Mouse (Mus musculus): ENCODE measurements at regions not wholly inside any gene's neighbourhood (a gene's known extent, or its start where the extent isn't known, plus 50 kb on each side); places are given as distances from the start of the nearest gene placed in this dataset.

DNA sequence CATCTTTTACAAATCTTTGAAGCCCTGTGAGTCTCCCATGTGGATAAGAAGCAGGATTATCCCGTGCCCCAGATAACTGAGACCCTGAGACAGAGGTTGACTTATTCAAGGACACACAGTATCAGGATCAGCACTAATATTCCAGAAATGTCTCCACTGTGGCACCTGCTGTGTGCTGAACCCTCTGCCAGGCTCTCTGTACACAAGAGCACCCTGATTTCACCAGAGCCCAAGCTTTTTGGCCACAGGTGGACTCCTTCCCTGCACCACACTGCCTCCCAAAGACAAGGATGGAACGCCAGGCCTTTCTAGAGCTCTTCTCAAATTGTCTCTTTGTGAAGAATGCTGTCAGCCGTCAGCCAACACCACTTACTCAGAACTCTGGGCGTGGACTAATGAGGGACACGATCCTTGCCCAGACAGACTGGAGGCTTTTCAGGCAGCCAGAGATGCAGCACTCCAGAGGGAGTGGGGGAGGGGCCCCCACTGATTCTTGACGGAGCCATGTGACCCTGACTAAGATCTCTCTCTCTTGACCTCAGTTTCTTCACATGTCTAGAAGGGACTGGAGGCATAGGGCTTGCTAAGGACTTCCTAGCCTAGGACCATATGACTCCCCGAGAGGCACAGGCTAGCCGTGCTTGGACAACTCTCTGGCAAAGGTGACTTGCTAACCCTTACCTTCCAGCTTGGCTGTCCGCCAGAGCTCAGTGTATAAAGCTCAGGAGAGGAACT lies 90.3 kb downstream of the Ephb3 start:
- H3K36me3 ChIP-seq (ENCODE audit: control insufficient read depth, insufficient read depth, low read length) = no peaks in the 10 kb centered on the region
- no peak overlapping the region for H3K4me2 ChIP-seq (replicated peaks; ENCODE audit: low read depth, low read length)
- no peaks in the 10 kb centered on the region for H3K27me3 ChIP-seq (ENCODE audit: control insufficient read depth, insufficient read depth, low read length)
- H3K9me3 ChIP-seq (ENCODE audit: control insufficient read depth, low read length) = no peaks in the 10 kb centered on the region
- no peak overlapping the region for H3K9ac ChIP-seq (ENCODE audit: low read depth, low read length)
- 35% methylated on average over 9 of the region's 9 CpGs for WGBS
- DNase-seq (ENCODE audit: low spot score) (peak; percentile 41), ATAC-seq (ENCODE audit: low FRiP score) (peak; percentile 35; the same call in 1 of the 2 replicates)
- H3K4me3 ChIP-seq (ENCODE audit: low read depth, low read length) = no peak overlapping the region
- no peak overlapping the region for H3K27ac ChIP-seq (ENCODE audit: low read depth, low read length)
- H3K4me1 ChIP-seq (replicated peaks; ENCODE audit: control insufficient read depth, insufficient read depth, low read length) = no peaks in the 10 kb centered on the region

GRCm38 (mm10) chr16:21295956-21296733 lies 91.6 kb downstream of the Ephb3 start:
- 78% methylated on average over 13 of the region's 13 CpGs for WGBS
- H3K9ac ChIP-seq (ENCODE audit: low read depth, low read length) = no peak overlapping the region
- H3K4me3 ChIP-seq (ENCODE audit: low read depth, low read length) = no peak overlapping the region
- no peaks in the 10 kb centered on the region for H3K9me3 ChIP-seq (ENCODE audit: control insufficient read depth, low read length)
- no peaks in the 10 kb centered on the region for H3K36me3 ChIP-seq (ENCODE audit: control insufficient read depth, insufficient read depth, low read length)
- no peaks in the 10 kb centered on the region for H3K27me3 ChIP-seq (ENCODE audit: control insufficient read depth, insufficient read depth, low read length)
- H3K4me2 ChIP-seq (replicated peaks; ENCODE audit: low read depth, low read length) = no peak overlapping the region
- no peak for DNase-seq (ENCODE audit: low spot score)
- no peak overlapping the region for H3K27ac ChIP-seq (ENCODE audit: low read depth, low read length)
- ATAC-seq (ENCODE audit: low FRiP score) = no peak
- H3K4me1 ChIP-seq (replicated peaks; ENCODE audit: control insufficient read depth, insufficient read depth, low read length) = no peaks in the 10 kb centered on the region

- 90% methylated on average over 3 of the region's 3 CpGs for WGBS
- ATAC-seq (ENCODE audit: low FRiP score) = no peak
Observed at GRCm38 (mm10) chr16:21296786-21297185, 92.2 kb downstream of the Ephb3 start.

DNA sequence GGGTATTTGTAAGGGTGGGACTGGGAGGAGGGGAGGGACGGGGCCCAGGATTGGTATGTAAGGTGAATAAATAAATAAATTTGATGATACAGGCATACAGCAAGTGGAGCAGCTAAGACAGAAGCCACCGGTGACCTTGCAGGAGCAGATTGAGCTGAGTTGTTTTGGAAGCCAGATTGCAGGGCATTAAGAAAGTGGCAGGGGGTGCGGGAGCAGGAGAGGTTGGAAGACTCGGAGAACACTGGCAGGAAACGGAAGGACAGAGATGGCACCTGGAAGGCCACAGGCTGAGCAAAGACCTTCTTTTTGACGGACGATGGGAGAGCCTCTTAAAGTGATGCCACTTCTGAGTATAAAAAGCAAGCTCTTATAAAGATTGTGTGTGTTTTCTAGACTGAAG lies 94.3 kb downstream of the Ephb3 start:
- H3K9ac ChIP-seq (ENCODE audit: low read depth, low read length) = no peak overlapping the region
- H3K27me3 ChIP-seq (ENCODE audit: control insufficient read depth, insufficient read depth, low read length) = no peaks in the 10 kb centered on the region
- H3K36me3 ChIP-seq (ENCODE audit: control insufficient read depth, insufficient read depth, low read length) = no peaks in the 10 kb centered on the region
- no peak overlapping the region for H3K27ac ChIP-seq (ENCODE audit: low read depth, low read length)
- DNase-seq (ENCODE audit: low spot score) (no peak), ATAC-seq (ENCODE audit: low FRiP score) (no peak)
- H3K4me3 ChIP-seq (ENCODE audit: low read depth, low read length) = no peak overlapping the region
- WGBS = 70% methylated on average over 7 of the region's 7 CpGs
- no peaks in the 10 kb centered on the region for H3K9me3 ChIP-seq (ENCODE audit: control insufficient read depth, low read length)
- H3K4me2 ChIP-seq (replicated peaks; ENCODE audit: low read depth, low read length) = no peak overlapping the region
- H3K4me1 ChIP-seq (replicated peaks; ENCODE audit: control insufficient read depth, insufficient read depth, low read length) = no peaks in the 10 kb centered on the region

More at GRCm38 (mm10) chr16:21296786-21297185, 92.2 kb downstream of the Ephb3 start:
- no peaks in the 10 kb centered on the region for H3K36me3 ChIP-seq (ENCODE audit: control insufficient read depth, insufficient read depth, low read length)
- no peak overlapping the region for H3K9ac ChIP-seq (ENCODE audit: low read depth, low read length)
- no peaks in the 10 kb centered on the region for H3K9me3 ChIP-seq (ENCODE audit: control insufficient read depth, low read length)
- H3K27ac ChIP-seq (ENCODE audit: low read depth, low read length) = no peak overlapping the region
- no peak overlapping the region for H3K4me2 ChIP-seq (replicated peaks; ENCODE audit: low read depth, low read length)
- H3K27me3 ChIP-seq (ENCODE audit: control insufficient read depth, insufficient read depth, low read length) = no peaks in the 10 kb centered on the region
- no peaks in the 10 kb centered on the region for H3K4me1 ChIP-seq (replicated peaks; ENCODE audit: control insufficient read depth, insufficient read depth, low read length)
- no peak overlapping the region for H3K4me3 ChIP-seq (ENCODE audit: low read depth, low read length)
- DNase-seq (ENCODE audit: low spot score) = no peak

GRCm38 (mm10) chr16:21305859-21306258 lies 101.3 kb downstream of the Ephb3 start:
- WGBS = 80% methylated on average over 3 of the region's 3 CpGs
- no peak for ATAC-seq (ENCODE audit: low FRiP score)
- H3K9me3 ChIP-seq (ENCODE audit: control insufficient read depth, low read length) = no peaks in the 10 kb centered on the region
- H3K9ac ChIP-seq (ENCODE audit: low read depth, low read length) = no peak overlapping the region
- DNase-seq (ENCODE audit: low spot score) = no peak
- H3K27ac ChIP-seq (ENCODE audit: low read depth, low read length) = no peak overlapping the region
- 0 out of 2 replicates have a peak, but pooled peaks cover 4% of the 10 kb centered on the region for H3K4me1 ChIP-seq (replicated peaks; ENCODE audit: control insufficient read depth, insufficient read depth, low read length)
- H3K36me3 ChIP-seq (ENCODE audit: control insufficient read depth, insufficient read depth, low read length) = no peaks in the 10 kb centered on the region
- H3K27me3 ChIP-seq (ENCODE audit: control insufficient read depth, insufficient read depth, low read length) = no peaks in the 10 kb centered on the region
- no peak overlapping the region for H3K4me3 ChIP-seq (ENCODE audit: low read depth, low read length)
- H3K4me2 ChIP-seq (replicated peaks; ENCODE audit: low read depth, low read length) = no peak overlapping the region

DNA sequence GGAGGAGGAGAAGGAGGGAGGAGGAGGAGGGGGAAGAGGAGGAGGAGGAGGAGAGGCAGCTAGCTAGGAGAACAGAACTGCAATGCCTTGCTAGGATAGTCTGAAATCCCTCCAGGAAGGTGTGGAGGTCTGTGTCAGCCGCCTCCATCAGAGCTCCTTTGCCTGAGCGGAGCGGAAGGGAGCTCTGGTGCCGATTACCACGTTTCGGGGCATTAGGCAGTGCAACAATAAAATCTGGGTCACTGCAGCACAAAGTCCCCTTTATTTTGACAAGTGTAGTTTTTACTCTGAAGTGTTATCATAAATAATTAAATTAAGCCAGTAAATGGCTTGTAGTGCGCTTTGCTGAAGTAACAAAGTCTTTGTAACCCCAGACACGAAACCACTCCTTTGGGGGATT lies 104.0 kb downstream of the Ephb3 start:
- DNase-seq (ENCODE audit: low spot score) (no peak), ATAC-seq (ENCODE audit: low FRiP score) (no peak)
- WGBS = 63% methylated on average over 8 of the region's 8 CpGs

DNA sequence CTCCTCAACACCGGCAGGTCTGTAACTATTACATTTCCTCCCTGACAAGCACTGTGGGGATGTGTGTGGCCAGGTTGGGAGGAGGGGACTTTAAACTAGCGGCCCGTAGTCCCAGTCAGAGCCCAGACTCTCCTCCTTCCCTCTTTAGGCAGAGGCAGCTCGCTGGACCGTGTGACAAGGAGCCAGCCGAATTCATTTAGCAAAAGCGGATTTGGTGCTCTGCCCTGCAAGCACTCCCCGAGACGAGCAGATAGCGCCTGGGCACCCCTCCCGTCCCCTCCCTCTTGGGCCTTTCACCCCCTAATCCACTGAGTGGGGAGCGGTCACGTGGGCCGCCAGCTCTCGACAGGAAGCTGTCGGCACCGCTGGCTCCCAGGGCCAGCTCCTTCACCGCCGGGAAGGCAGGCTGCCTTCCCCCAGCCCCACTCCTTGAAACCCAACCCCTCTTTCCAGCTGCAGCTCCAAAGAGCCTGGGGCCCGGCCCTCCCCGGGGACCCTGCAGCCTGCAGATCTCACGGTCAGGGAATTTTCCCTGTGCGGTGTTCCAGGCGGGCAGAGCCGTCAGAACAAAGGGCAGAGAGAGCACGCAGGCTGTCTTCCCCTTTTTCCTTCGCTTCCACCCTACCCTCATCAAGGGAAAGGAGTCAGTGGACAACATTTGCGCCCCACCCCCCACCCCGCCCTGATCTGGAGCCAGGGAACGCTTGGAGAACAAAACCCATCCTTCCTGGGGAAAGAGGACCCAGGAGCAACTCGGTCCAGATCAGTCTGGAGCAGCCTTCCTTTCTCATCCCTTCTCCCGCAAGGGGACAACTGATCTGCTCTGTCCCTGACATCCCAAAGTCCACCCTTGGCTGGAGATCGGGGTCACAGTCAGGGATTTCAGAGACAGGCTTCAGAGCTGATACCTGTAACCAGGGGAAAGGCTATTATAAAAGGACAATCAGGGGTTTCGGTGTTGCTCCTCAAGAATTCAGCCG lies 106.4 kb downstream of the Ephb3 start:
- Histone ChIP-seq H3K27ac (ENCODE audit: low read depth, low read length) (peak overlapping the region; percentile 89), H3K4me2 (replicated peaks; ENCODE audit: low read depth, low read length) (peak overlapping the region; percentile 58), H3K27me3 (ENCODE audit: control insufficient read depth, insufficient read depth, low read length) (no peaks in the 10 kb centered on the region), H3K4me3 (ENCODE audit: low read depth, low read length) (peak overlapping the region; percentile 28), H3K4me1 (replicated peaks; ENCODE audit: control insufficient read depth, insufficient read depth, low read length) (0 out of 2 replicates have a peak, but pooled peaks cover 4% of the 10 kb centered on the region), H3K9me3 (ENCODE audit: control insufficient read depth, low read length) (no peaks in the 10 kb centered on the region), H3K9ac (ENCODE audit: low read depth, low read length) (peak overlapping the region; percentile 70), H3K36me3 (ENCODE audit: control insufficient read depth, insufficient read depth, low read length) (no peaks in the 10 kb centered on the region)
- WGBS = 3% methylated on average over 35 of the region's 35 CpGs
- peak; percentile 80 for DNase-seq (ENCODE audit: low spot score)
- peak; percentile 90 for ATAC-seq (ENCODE audit: low FRiP score)

More for the DNA sequence above, 104.0 kb downstream of the Ephb3 start:
- Histone ChIP-seq H3K9ac (ENCODE audit: low read depth, low read length) (no peak overlapping the region), H3K4me3 (ENCODE audit: low read depth, low read length) (no peak overlapping the region), H3K9me3 (ENCODE audit: control insufficient read depth, low read length) (no peaks in the 10 kb centered on the region), H3K27ac (ENCODE audit: low read depth, low read length) (no peak overlapping the region), H3K4me1 (replicated peaks; ENCODE audit: control insufficient read depth, insufficient read depth, low read length) (0 out of 2 replicates have a peak, but pooled peaks cover 4% of the 10 kb centered on the region), H3K4me2 (replicated peaks; ENCODE audit: low read depth, low read length) (no peak overlapping the region), H3K36me3 (ENCODE audit: control insufficient read depth, insufficient read depth, low read length) (no peaks in the 10 kb centered on the region), H3K27me3 (ENCODE audit: control insufficient read depth, insufficient read depth, low read length) (no peaks in the 10 kb centered on the region)

DNA sequence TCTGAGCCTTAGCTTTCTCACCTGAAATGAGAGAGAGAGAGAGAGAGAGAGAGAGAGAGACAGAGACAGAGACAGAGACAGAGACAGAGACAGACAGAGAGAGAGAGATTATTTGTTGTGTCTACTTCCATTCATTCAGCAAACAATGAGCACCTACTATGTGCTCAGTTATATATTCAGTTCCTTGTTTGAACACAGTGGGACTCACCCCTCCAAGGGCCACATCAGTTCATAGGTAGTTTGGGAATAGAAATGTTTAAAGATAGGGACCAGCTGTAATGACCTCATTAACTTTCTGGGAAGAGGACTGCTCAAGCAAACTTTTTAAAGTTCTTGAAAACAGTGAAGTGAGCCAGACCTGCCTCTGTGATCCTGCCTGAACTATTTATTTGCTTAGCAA lies 107.2 kb downstream of the Ephb3 start:
- Histone ChIP-seq H3K27me3 (ENCODE audit: control insufficient read depth, insufficient read depth, low read length) (no peaks in the 10 kb centered on the region), H3K9ac (ENCODE audit: low read depth, low read length) (peak overlapping the region; percentile 70; the same call in 1 of the 2 replicates), H3K4me1 (replicated peaks; ENCODE audit: control insufficient read depth, insufficient read depth, low read length) (0 out of 2 replicates have a peak, but pooled peaks cover 4% of the 10 kb centered on the region), H3K9me3 (ENCODE audit: control insufficient read depth, low read length) (no peaks in the 10 kb centered on the region), H3K4me2 (replicated peaks; ENCODE audit: low read depth, low read length) (no peak overlapping the region), H3K27ac (ENCODE audit: low read depth, low read length) (no peak overlapping the region), H3K36me3 (ENCODE audit: control insufficient read depth, insufficient read depth, low read length) (no peaks in the 10 kb centered on the region), H3K4me3 (ENCODE audit: low read depth, low read length) (no peak overlapping the region)
- no peak for ATAC-seq (ENCODE audit: low FRiP score)
- no peak for DNase-seq (ENCODE audit: low spot score)
